Mouse (Mus musculus) T-helper 17 cell (primary cell): ENCODE results near the gene Ubiad1.

Experiments used
- in situ Hi-C, 2 experiments: fragments of 300-600 bp; cut with MboI, MseI; formaldehyde crosslinking; loops; 1 replicate in 1 of 2; 2 replicates in 1 of 2; pipeline ENCODE4 v1.15.1; 2025; ENCODE audit warnings: high pct_unique_total_duplicates in 2 of 2

Gene Ubiad1

DNA sequence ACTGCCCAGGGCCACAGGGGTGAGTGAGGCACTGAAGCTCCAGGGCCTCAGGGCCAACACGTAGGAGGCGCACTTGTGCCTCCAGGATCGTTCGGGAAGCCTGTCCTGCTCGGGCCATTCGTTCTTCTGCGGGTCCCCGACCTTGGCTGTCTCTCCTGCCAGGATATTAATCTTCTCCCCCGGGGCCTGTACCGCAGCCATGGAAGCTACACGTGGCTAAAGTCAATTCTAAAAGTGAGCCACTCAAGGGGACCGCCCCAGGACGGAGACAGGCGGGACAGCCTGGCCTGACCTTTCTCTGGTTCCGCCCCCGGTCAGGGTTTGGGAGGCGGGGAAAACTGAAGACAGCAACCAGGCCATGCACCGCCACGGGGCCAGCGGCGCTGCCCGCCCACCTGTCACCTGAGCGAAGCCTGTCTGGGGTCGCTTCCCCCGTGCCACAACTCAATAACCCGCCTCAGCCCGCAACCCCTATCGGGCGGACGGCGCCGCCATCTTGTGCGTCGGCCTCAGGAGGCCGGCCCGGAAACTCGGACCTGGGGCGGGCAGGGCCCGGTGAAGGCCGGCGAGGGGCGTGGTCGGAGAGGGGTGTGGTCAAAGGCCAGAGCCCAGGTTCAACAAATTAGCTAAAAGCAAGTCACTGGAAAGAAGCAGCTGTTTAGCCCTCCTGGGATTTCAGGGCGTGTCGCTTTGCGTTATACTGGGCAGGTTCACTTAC lies at the start of gene Ubiad1:
Ubiad1 (minus strand) TSS at position 522 of the 718 bp plus-strand sequence.
- in situ Hi-C loops = no loop called here

DNA sequence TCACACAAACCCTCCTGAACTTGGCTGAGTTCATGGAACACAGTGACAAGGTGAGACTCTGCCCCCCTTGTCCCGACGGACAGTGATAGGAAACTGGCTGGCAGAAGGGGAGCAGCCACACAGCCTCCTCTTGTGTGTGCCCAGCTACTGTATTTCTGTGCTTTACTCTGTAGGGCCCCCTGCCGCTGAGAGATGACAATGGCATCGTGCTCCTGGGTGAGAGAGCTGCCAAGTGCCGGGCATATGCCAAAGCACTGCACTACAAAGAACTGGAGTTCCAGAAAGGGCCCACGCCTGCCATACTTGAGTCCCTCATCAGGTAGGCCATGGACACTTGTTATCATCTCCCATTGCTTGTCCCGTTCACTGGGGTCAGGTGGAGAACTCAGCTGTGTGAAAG lies 46.9 kb upstream of the Ubiad1 start:
- in situ Hi-C loops = no loop called here

DNA sequence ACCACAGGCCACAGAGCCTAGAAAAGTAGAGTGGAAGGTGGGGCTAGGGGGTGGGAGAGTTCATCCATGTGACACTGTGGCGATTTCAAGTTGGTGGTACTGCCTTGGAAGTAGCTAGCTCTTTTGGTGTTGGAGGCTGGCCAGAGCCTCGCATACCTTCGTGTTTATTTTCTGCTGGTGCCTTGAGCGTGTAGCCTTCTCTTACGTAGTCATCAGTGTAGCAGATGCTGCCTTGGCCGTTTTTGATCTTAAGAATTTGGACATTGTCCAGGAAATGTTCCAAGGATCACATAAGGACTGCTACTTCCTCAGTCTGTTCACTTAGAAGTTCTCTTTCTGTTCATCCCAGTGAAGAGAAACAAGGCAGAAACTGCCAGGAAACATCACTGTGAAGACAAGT lies 45.9 kb upstream of the Ubiad1 start:
- in situ Hi-C loops = no loop called here

DNA sequence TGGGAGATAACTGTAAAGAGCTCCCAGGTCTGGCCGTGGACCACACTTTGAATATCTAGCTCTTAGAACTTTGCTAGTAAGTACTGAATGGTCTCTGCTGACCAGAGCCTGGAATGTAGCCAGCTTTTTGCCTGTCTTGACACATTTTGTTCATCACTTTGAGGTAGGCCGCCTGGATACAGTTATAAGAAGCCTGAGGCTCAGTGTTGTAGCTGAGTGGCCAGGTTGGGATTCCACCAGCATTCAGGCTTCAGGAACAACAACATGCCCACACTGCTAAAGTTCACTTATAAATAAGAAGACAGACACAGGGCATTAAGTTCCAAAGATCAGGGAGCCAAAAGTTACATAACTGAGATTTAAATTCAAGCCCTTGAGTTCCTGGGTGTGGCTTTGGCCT lies 43.3 kb upstream of the Ubiad1 start:
- in situ Hi-C loops = no loop called here

DNA sequence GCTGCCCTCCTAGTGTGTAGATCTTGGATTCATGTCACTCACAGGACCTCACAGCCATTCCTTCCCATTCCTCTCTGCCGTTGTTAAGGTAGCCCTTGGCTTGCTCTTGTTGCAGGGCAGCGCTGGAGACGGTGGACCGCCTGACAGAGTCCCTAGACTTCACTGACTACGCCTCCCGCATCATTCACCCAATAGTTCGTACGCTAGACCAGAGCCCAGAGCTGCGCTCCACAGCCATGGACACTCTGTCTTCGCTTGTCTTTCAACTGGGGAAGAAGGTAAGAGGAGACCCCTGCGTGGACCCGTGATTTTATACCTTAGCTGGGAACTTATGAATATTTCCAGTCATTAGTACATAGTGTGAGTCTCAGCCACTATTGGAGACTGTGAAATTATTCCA lies 39.9 kb upstream of the Ubiad1 start:
- in situ Hi-C loops = no loop called here

DNA sequence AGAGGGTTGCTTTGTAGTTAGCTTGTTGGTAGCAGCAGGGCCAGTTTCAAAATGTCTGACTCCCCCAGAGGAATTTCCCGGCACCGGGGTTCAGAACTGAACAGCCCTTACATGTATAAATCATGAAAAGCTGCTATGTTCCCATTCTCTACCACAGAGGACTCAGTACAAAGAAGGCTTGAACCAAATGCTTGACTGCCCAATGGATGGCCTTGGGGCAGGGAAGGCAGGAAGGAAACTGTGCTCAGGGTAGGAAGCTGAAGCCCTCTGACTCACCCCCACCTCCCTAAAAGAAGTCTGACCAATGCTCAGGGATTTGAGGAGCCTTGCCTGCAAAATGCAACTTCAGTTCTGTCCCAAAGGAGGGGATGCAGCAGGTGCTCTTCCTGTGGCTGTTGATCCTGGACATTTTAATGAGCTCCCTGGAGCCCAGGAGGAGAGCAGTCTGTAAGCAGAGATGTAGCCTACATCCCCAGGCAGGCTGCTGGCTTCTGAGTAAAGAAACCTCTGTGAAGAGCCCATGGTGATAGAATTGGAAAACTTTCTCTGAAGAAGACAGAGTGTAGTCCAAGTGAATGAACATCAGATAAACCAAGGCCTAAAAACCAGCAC lies 37.1 kb upstream of the Ubiad1 start:
- in situ Hi-C loops = no loop called here

DNA sequence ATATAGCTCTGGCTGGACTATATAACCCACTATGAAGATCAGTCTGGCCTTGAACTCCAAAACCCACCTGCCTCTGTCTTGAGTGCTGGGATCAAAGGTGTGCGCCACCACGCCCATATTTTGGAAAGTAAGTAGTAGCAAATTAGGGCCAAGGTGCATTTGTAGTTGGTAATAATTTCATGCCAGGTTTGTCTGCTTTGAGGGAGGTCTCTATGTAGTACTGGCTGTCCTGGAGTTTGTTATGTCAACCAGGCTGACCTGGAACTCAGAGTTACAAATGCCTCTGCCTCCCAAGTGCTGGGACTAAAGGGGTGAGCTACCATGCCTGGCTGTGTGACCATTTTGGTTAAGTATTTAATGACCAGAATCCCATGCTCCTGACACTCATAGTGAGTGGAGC lies 35.7 kb upstream of the Ubiad1 start:
- in situ Hi-C loops = no loop called here

DNA sequence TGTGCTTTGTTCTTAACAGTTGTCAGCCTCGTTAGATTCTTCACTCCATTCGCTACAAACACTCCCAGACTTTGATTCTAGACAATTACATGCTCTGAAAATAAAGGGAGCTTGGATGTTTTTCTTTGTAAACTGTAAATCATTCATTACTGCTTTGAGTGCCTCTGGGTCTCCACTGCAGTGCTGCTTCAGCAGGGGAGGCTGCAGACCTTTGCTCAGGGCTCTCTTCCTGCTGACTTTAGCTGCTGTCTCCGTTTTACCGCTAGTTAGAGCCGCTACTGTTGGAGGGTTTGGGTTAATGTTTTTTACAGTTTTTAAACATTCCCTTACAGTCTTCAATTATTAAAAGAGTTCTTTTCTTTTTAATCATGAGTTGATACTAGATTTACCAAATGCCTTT lies 28.9 kb upstream of the Ubiad1 start:
- in situ Hi-C loops = no loop called here

DNA sequence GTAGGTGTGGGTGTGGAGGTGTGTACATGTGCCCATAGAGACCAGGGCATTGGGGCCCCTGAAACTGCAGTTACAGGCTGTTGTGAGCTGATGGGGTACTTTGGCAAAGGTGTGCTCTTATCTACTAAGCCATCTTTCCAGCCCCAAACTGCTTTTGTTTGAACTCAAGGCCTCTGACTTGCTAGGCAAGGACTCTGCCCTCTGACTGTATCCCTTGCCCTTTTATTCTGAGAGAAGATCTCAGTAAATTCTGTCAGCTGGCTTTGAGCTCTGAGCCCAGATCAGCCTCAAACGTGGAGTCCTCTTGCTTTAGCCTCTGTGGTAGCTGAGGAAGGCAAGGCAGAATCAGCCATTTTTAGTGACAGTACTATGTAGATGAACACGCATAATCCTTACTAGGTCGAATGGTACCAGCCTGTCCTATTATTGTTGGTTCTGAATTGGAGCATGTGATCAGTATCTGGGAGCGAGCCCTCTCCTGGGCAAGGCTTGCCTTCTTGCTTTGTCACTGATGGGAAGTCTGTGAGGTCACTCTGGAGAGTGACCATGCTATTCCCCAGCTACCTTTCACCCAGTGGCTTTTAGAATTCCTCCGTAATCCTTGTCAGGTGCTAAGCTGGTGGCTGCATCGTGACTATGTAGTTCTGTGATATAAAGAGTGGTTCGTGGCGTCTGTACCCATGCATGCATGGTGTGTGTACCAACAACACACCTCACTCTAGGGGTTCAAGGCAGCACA lies 28.0 kb upstream of the Ubiad1 start:
- in situ Hi-C loops = no loop called here

DNA sequence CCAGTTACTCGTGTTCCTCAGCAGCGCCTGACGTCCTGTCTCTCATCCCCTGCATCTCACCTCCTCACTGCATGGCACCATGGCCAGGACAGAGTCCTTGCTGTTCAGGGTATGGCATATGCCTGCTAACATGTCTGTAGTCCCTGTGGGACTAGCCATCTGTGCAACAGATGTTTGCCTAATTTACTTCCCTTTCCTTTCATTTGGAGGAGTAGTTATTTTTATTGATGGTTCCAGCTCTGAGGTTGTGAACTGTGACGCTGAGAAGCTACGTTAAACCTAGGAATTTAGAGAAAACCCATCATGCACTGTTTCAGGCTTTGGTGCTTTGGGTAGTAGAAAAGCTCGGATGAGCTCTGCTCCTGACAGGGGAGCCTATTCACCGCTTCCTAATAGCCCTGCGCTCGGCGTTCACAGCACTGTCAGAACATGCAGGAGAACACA lies 26.8 kb upstream of the Ubiad1 start:
- in situ Hi-C loops = no loop called here

DNA sequence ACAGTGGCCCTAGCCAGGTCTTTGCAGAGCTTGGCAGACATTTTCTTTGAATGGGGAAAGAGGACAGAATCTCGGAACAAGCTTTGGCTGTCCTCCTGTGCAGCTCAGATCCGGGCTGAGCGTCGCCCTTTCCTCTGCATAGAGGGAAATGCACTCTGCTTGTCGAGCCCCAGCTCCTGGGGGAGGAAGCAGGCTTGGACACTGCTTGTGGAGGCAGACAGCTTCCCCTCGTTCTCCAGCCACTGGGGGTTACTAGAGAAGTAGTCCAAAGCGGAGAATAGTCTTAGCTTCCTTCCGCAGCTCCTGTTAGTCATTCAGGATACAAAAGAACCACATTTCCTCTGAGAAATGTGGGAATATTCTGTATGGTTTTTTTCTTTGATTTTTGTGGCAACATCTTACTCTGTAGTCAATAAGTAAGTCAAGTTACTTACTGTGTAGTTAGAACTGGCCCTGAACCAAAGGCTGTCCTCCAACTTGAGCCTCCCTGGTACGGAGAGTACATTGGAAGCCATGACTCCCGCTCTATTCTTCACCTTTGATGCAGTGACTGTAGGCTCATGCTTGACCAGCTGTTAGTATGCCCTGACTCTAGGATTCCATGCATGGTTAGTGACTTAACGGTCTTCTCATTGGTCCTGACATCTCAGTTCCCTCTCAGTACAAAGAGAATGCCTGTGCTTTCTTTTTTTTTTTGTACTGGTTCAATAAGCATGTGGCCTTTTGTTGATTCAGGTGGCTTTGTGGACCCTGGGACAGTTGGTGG lies 25.1 kb upstream of the Ubiad1 start:
- in situ Hi-C loops = no loop called here

DNA sequence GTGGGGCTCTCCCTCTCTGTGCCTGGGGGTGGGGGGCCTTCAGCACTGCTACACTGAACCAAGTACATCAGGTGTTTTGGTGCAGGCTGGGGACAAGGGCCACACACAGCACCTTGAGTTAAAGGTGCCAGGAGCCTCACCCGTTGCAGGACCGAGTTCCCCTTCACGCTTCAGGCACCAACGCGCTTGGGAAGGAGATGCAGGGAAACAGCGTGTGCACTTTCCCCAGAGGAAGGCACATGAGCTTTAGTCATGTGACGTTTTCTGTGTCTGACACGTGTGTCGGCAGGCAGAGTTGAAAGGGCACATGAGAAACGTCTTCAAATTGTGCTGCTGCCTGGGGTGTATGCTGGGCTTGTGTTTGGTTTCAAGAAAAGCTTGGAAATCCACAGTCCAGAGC lies 23.8 kb upstream of the Ubiad1 start:
- in situ Hi-C loops = no loop called here

DNA sequence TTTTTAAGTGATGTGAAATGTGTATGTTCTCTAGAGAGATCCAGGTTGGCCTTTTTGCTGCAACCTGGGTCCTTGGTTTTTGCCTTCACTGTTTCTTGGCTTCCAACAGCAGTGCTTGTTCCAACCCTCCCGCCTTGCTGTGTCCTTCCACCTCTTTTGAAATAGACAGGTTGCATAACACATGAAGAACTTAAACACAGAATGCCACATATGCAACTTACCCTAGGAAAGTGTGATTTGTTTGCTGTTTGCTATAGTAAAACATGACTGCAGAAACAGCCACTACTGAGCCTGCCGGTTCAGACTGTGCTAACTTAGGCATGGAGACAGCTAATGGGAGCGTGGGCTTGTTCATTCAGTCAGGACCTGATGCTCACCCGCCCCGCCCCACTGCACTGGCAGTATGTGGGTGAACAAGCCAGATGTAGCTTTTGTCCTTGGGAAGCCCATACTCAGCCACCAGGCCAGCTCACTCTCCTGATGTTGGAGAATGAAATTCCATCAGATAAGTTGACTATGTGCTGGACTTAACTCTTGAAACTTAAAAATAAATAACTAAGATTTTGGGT lies 22.0 kb upstream of the Ubiad1 start:
- in situ Hi-C loops = no loop called here

DNA sequence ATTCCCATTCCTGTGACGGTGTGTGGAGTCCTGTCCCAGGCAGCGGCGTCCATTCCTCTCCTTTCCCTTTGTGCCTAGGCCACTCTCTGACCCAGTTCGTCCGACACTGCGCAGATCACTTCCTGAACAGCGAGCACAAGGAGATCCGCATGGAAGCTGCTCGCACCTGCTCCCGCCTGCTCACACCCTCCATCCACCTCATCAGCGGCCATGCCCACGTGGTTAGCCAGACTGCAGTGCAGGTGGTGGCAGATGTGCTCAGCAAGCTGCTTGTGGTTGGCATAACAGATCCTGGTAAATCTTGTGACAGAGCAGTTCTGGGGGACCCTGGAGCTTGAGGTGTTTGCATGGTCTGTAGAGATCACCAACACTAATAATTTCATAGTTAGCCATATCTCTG lies 20.3 kb upstream of the Ubiad1 start:
- in situ Hi-C loops = no loop called here

DNA sequence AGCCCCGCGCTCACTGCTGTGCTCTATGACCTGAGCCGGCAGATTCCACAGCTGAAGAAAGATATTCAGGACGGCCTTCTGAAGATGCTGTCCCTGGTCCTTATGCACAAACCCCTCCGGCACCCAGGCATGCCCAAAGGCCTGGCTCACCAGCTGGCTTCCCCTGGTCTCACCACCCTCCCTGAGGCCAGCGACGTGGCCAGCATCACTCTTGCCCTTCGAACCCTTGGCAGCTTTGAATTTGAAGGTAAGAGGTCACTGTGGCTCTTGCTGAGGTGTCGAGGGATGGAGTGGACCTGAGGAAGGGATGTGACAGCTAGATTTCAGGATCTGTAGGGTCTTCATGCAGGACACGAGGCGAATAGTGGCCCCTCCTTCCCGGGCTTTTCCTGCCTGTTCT lies 19.7 kb upstream of the Ubiad1 start:
- in situ Hi-C loops = no loop called here

DNA sequence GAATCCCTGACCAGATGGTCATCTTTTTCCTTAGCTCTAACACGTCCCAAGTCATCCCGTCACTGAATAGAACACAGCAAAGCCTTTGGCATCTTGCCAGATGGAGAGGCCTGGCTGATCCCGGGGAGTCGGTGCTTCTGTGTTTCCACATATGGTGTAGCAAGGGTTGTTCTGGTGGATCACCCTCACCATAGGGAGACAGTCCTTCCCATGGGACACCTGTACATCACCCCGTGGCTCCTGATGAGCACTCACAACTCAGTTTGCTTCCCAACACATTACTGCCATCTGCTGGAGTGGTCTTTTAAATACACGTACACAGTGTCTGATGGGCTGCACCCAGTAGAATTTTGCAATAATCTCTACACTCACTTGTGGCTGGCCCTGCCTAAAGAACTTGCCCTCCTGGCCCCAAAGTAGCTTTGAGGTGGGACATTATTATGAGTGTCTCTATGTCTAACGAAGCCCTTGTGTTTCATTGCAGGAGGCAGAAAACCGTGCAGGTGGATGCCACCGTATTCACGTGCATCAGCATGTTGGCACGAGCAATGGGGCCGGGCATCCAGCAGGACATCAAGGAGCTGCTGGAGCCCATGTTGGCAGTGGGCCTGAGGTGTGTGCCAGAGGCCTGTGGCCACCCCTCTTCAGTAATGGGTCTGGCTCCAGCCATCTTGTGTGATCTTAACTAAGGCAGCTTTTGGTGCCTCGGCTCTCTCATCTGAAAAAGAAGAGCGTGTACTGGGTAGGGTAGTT lies 18.8 kb upstream of the Ubiad1 start:
- in situ Hi-C loops = no loop called here

DNA sequence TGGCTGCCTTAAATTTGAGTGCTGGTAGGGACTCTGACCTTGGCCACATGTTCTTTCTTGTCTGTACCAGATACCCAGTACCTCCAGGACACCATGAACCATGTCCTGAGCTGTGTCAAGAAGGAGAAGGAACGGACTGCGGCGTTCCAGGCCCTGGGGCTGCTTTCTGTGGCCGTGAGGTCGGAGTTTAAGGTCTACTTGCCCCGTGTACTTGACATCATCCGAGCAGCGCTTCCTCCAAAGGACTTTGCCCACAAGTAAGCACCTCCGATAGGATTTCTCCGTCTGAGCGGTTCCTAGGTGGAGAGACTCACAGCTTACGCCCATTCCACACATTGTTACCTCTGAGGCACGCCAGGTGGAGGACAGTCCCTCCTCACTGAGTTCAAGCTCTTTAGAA lies 18.1 kb upstream of the Ubiad1 start:
- in situ Hi-C loops = no loop called here

DNA sequence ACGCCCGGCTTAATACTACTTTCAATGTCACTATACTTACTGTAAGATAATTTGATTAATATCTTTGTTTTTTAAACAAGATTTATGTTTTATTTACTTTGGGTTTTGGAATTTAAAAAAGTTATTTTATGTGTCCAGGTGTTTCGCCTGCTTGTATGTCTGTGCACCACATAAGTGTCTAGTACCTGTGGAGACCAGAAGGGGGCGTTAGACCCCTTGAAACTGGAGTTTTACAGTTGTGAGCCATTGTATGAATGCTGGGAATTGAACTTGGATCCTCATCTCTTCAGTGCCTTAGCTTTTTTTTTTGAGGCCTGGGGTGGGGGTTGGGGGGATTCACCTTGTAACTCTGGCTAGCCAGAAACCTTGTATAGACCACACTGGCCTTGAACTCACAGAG lies 17.2 kb upstream of the Ubiad1 start:
- in situ Hi-C loops = no loop called here

DNA sequence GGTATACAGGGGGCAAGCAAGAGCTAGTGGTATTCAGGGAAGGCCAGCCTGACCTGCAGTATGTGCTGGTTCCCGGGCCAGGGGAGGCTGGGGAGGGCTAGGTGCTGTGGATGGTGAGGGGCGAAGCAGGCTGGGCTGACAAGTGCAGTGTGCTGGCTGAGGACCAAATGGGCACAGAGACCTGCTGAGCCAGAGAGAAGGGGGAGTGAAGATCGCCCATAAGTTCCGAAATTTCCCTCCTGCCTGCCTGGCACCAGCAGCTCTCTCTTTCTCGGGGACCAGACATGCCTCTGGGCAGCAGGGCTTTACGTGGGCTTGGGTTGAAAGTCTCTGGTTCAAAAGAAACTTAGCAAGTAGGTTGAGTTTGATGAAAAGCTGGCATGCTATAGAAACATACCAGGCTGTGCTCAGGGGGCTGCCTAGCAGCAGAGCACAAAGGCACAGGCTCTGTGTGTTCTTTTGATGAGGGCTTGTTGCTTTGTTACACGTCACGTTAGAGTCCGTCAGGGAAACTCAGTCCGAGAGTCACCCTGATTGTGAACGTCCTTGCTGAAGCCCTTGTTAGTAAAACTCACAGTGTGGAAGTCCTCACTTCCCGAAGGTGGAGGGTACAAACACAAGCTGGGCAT lies 16.2 kb upstream of the Ubiad1 start:
- in situ Hi-C loops = no loop called here

DNA sequence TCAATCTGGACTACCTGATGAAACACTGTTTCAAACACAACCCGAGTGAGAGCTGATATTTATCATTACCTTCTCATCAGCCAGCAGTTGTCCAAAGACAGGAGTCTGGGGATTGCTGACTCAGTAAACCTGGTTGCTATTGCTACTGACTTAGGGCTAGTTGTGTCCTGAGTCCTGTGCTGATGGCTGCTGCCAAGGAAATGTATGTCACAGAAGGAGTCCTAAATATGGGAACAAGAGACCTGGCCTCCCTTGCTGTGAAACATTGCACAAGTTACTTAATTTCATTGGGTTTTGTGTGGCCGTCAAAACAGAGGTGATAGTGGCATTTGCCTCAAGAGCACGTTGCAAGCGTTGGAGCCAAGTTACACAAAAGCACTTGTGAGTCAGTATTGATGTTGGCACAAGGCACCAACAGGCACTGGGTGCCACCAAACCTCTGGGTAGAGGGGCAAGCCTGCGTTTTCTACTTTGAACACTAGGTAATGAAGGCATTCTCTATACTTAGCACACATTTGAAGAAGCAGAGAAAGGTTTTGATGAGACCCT lies 11.0 kb upstream of the Ubiad1 start:
- in situ Hi-C loops = no loop called here
